Mouse (Mus musculus) retina, postnatal 1 day (tissue): ENCODE data around the gene Serpinb3a.
"Not testable (repeated sequence)": the region's sequence is repeated elsewhere in the genome, so short reads cannot be mapped to it uniquely, and the experiment has no call there.

ENCODE experiments used
- DNase-seq: peaks from one replicate; pipeline ENCODE4 v3.0.0-alpha.2; 2012

Gene Serpinb3a

GRCm38 (mm10) chr1:107052203-107052602 is at the start of gene Serpinb3a:
Gene Serpinb3a, minus strand, starts transcription at chr1:107052303.
- DNase-seq = no peak

GRCm38 (mm10) chr1:107098417-107098816 is 46.3 kb upstream of the Serpinb3a start:
- no peak for DNase-seq

DNA sequence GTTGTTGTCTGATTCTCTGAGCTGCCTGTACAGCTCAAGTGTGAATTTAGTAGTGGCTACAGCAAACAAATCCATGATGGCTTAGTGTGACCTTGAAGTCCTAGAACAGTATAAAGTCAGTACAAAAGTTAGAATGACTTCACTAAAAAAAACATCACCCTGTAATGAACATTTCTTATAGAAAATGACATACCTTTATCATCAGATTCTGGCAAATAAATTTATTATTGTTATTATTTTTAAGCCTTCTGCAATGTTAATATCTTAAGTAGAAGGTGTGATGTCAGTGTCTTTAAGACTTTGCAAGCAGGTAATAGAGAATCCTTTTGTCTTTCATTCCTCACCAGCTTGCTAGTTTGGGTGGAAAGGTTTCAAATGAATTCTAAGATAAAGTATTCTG is 31.3 kb upstream of the Serpinb3a start, which contains the start of gene Serpinb3d:
Serpinb3d (minus strand) TSS at position 101 of the 400 bp plus-strand sequence.
- no peak for DNase-seq

DNA sequence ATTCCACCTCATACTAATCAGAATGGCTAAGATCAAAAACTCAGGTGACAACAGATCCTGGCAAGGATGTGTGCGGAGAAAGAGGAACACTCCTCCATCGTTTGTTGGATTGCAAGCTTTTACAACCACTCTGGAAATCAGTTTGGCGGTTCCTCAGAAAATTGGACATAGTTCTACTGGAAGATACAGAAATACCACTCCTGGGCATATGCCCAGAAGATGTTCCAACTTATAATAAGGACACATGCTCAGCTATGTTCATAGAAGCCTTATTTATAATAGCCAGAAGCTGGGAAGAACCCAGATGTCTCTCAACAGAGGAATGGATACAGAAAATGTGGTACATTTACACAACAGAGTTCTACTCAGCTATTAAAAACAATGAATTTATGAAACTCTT is 17.9 kb downstream of the Serpinb3a start:
- DNase-seq = not testable (repeated sequence)

DNA sequence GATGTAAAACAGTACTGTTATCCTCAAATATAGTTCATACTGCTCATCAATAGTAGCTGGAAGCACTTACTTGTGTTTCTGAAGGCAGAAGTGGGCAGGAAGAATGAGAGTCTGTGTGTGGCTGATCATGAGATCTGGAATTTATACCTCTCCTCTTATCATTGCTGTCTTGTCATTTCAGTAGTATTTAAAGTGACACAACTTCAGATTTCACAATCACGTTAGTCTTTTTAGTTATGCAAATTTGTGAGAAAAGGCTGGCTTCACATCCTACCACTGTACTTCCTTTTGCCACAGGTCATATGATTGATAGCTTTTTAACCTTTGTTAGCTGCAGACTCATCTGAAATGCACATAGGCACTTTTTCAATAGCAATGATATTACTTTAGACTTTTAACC is 26.2 kb downstream of the Serpinb3a start:
- no peak for DNase-seq

- DNase-seq = no peak
These were observed 36.9 kb downstream of the Serpinb3a start for GRCm38 (mm10) chr1:107015210-107015609.

DNA sequence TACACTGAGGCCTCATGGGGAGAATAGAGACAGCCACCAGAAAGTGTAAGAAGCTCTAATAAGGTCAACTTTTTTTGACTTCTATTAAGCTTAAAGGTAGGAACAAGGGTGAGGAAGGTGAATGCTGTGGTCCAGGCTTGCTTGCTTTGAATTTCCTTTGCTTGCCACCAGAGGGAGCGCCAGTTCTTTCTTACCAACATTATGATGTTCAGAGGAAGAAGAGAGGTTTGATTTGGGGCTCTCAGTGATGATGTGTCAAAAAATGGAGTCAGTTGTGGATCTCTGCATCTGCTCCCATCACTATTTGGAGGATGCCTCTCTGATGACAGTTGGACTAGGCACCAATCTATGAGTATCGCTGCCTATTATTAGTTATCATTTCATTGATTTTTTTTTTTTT is 37.6 kb downstream of the Serpinb3a start:
- DNase-seq = peak; percentile 42

DNA sequence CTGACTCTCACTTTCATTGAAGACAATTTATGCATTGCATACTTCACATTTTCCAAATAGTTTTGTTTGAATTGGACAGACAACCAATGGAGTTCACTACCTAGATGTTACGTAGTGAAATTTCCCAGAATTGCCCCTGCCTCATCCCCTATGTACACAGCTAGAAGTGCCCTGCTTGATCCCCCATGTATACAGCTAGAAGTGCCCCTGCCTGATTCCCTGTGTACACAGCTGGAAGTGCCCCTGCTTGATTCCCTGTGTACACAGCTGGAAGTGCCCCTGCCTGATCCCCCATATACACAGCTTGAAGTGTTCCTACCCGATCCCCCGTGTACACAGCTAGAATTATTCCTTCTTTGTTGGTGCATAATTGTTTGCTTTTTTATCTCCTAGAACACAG is 45.8 kb downstream of the Serpinb3a start:
- DNase-seq = no peak

DNA sequence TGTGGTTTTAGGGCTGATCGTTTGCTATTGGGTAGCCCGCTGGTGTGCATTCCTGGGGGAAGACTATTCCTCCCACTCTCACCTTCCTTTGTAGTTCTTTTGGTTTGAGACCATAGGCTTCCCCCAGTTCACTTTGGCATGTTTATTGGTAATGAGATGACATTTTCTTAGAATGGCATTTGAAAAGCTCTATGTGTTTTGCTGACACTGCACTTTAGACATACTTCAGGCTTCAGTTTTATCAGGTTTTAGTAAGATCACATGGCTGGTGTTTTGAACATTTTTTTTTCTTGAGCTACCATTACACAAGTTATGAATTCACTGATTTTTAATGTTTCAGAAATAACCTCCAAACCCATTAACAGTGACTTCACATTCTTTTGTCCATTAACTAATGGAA is 50.3 kb downstream of the Serpinb3a start:
- DNase-seq = no peak

DNA sequence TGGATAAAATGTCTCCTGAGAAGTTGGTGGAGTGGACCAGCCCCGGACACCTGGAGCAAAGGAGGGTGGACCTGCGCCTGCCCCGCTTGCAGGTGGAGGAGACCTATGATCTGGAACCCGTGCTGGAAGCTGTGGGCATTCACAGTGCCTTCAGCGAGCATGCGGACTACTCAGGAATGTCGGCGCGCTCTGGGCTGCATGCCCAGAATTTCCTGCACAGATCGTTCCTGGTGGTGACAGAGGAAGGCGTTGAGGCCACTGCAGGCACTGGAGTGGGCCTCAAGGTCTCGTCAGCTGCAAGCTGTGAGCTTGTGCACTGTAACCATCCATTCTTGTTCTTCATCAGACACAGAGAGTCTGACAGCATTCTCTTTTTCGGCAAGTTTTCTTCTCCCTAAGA is 51.7 kb downstream of the Serpinb3a start:
- peak; percentile 7 for DNase-seq
